Mouse (Mus musculus) CH12.LX (cell line): ENCODE measurements at regions not wholly inside any gene's neighbourhood (a gene's known extent, or its start where the extent isn't known, plus 50 kb on each side); places are given as distances from the start of the nearest gene placed in this dataset.

Experiments used
- DNase-seq: peaks from one replicate; pipeline ENCODE4 v3.0.0-alpha.2; 2013; ENCODE audit errors: extremely low read depth
- H3K27ac ChIP-seq: 2 replicates; pipeline ENCODE4 v1.5.1; 2012; ENCODE audit warnings: low read depth, mild to moderate bottlenecking, control low read depth, moderate library complexity; ENCODE audit not compliant: insufficient read depth
- H3K27me3 ChIP-seq: replicated peaks from 2 replicates; pipeline ENCODE3; 2012; ENCODE audit warnings: inconsistent platforms
- H3K36me3 ChIP-seq, 2 experiments: replicated peaks in 1 of 2; 2 replicates each; pipeline versions ENCODE3 to v1.6.1; 2012; ENCODE audit warnings: inconsistent platforms in 1 of 2, low read length in 1 of 2, mild to moderate bottlenecking in 1 of 2, mixed read lengths in 1 of 2, moderate library complexity in 1 of 2; ENCODE audit not compliant: control insufficient read depth in 1 of 2, insufficient read depth in 1 of 2
- H3K4me1 ChIP-seq, 2 experiments: 2 replicates each; pipeline ENCODE4 v1.6.1; 2012; ENCODE audit warnings: inconsistent platforms in 1 of 2, moderate library complexity in 1 of 2; ENCODE audit not compliant: insufficient read depth in 2 of 2, control insufficient read depth in 1 of 2
- H3K4me2 ChIP-seq: 2 replicates; pipeline ENCODE4 v1.6.1; 2012; ENCODE audit warnings: low read depth, mild to moderate bottlenecking, control low read depth; ENCODE audit not compliant: poor library complexity, insufficient read depth, severe bottlenecking
- H3K4me3 ChIP-seq, 3 experiments: fragments of 150-350 bp in 1 of 3; sonication (generic) in 1 of 3; replicated peaks in 1 of 3; 2 replicates each; pipeline versions ENCODE3 to v1.5.1; 2011 to 2012; ENCODE audit warnings: low read depth in 2 of 3, low read length in 2 of 3, mild to moderate bottlenecking in 2 of 3, moderate library complexity in 2 of 3, control low read depth in 1 of 3, improper control_type of control experiment in 1 of 3, inconsistent platforms in 1 of 3, mixed read lengths in 1 of 3; ENCODE audit not compliant: poor library complexity in 1 of 3
- H3K79me2 ChIP-seq: replicated peaks from 2 replicates; pipeline ENCODE4 v1.6.1; 2012; ENCODE audit warnings: mild to moderate bottlenecking, moderate library complexity; ENCODE audit not compliant: control insufficient read depth, poor library complexity, insufficient read depth, severe bottlenecking; ENCODE audit errors: extremely low read depth
- H3K9ac ChIP-seq: 2 replicates; pipeline ENCODE4 v1.6.1; 2012; ENCODE audit warnings: low read depth, mild to moderate bottlenecking, control low read depth, moderate library complexity; ENCODE audit not compliant: insufficient read depth
- H3K9me3 ChIP-seq: replicated peaks from 2 replicates; pipeline ENCODE3; 2012; ENCODE audit warnings: low read length, inconsistent platforms, mixed read lengths
- BHLHE40 ChIP-seq: IDR thresholded peaks from 2 replicates; pipeline ENCODE4 v1.6.1; 2011; ENCODE audit warnings: mild to moderate bottlenecking, low read depth, low read length, improper control_type of control experiment
- ELF1 ChIP-seq: IDR thresholded peaks from 2 replicates; pipeline ENCODE4 v1.6.1; 2014; ENCODE audit warnings: low read depth, mild to moderate bottlenecking, inconsistent platforms, low read length, improper control_type of control experiment
- HCFC1 ChIP-seq: IDR thresholded peaks from 2 replicates; pipeline ENCODE4 v1.6.1; 2012; ENCODE audit warnings: low read depth, mild to moderate bottlenecking, inconsistent platforms, low read length, improper control_type of control experiment
- JUND ChIP-seq: conservative IDR thresholded peaks from 2 replicates; pipeline ENCODE4 v1.6.1; 2011; ENCODE audit warnings: low read depth, low read length, improper control_type of control experiment
- KAT2A ChIP-seq: IDR thresholded peaks from 2 replicates; pipeline ENCODE4 v1.6.1; 2012; ENCODE audit warnings: low read length, improper control_type of control experiment, inconsistent platforms; ENCODE audit not compliant: insufficient replicate concordance
- MXI1 ChIP-seq: IDR thresholded peaks from 2 replicates; pipeline ENCODE4 v1.6.1; 2011; ENCODE audit warnings: mild to moderate bottlenecking, low read depth, low read length, improper control_type of control experiment
- NELFE ChIP-seq: IDR thresholded peaks from 2 replicates; pipeline ENCODE4 v1.6.1; 2011; ENCODE audit warnings: low read depth, low read length, improper control_type of control experiment
- PAX5 ChIP-seq: IDR thresholded peaks from 2 replicates; pipeline ENCODE4 v1.6.1; 2012; ENCODE audit warnings: low read length, inconsistent platforms, mixed read lengths
- POLR2AphosphoS2 ChIP-seq: IDR thresholded peaks from 2 replicates; pipeline ENCODE4 v1.6.1; 2011; ENCODE audit warnings: low read depth, low read length, improper control_type of control experiment
- RCOR1 ChIP-seq: conservative IDR thresholded peaks from 2 replicates; pipeline ENCODE4 v1.6.1; 2012; ENCODE audit warnings: low read depth, mild to moderate bottlenecking, inconsistent platforms, low read length, improper control_type of control experiment
- SIN3A ChIP-seq: IDR thresholded peaks from 2 replicates; pipeline ENCODE4 v1.6.1; 2012; ENCODE audit warnings: low read length, improper control_type of control experiment, inconsistent platforms
- TBP ChIP-seq: conservative IDR thresholded peaks from 2 replicates; pipeline ENCODE4 v1.6.1; 2011; ENCODE audit warnings: low read depth, low read length, improper control_type of control experiment
- ZC3H11A ChIP-seq: IDR thresholded peaks from 2 replicates; pipeline ENCODE4 v1.6.1; 2012; ENCODE audit warnings: low read depth, mild to moderate bottlenecking, inconsistent platforms, low read length, improper control_type of control experiment
- ZKSCAN1 ChIP-seq: IDR thresholded peaks from 2 replicates; pipeline ENCODE4 v1.6.1; 2012; ENCODE audit warnings: low read depth, inconsistent platforms, low read length, improper control_type of control experiment, borderline replicate concordance
- dilution Hi-C: fragments of 300-500 bp; cut with MboI; formaldehyde crosslinking; loops from 2 replicates; pipeline ENCODE4 v1.14.3; 2020; ENCODE audit warnings: low sequenced_read_pairs; ENCODE audit not compliant: extremely low pct_unique_long_range_greater_than_20kb, extremely low pct_ligation_motif_present
- in situ Hi-C: fragments of 300-500 bp; cut with MboI; formaldehyde crosslinking; loops from 3 replicates; pipeline ENCODE4 v1.14.3; 2019; ENCODE audit warnings: low sequenced_read_pairs, low pct_ligation_motif_present, low pct_unique_long_range_greater_than_20kb, mixed read lengths

DNA sequence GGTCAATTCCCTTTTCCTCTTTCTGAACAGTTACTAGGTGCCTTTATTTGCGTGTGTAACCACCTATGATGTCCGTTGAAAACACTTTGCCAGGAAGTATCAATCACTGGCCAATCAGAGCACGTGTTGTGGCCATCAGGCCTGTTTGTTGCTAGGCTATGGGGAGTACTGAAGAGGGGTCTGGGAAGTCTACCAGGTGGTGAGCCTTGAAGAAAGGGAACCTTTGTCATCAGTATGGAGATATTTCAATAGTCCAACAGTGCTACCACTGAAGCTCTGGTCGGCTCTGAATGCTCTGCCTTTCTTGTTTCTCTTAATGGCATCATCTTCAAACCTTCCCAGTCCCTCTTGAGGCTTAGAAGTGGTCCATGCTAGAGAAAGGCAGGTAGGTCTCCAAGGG is 124.6 kb upstream of the Bcor start:
- TF ChIP-seq RCOR1: no peak
- no peak for TF ChIP-seq SIN3A
- no peak for TF ChIP-seq BHLHE40
- no peak for TF ChIP-seq HCFC1
- TF ChIP-seq, all 38 proteins: peak for 0
- no peaks in the 10 kb centered on the region for H3K36me3 ChIP-seq
- no peak for DNase-seq
- H3K4me3 ChIP-seq: no peak overlapping the region
- no peaks in the 10 kb centered on the region for H3K4me1 ChIP-seq
- no peaks in the 10 kb centered on the region for H3K9me3 ChIP-seq
- H3K27me3 ChIP-seq: no peaks in the 10 kb centered on the region
- no peak overlapping the region for H3K27ac ChIP-seq
- H3K9ac ChIP-seq: no peak overlapping the region
- dilution Hi-C loops (no loop called here), in situ Hi-C loops (no loop called here)
- no peak overlapping the region for H3K4me2 ChIP-seq
- no peaks in the 10 kb centered on the region for H3K79me2 ChIP-seq

DNA sequence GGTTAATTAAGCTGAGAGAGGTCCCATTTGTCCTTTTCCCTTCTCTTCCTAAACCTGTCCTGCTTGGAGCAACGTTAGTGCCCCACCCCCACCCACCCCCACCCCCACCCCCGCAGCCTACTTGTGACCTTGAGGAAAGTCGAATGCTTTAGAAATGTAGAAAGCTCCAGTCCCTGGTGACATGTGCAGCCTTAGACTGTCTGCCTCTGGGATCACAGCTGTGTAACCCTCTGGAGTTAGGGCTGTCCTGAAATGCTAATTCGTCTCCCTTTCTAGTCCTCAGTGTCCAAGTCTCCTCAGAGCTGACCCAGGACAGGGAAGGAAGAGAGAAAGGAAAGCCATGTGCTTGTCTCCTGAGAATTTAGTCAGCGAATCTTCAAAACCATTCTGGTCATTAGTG is 125.0 kb upstream of the Bcor start:
- TF ChIP-seq ZC3H11A (no peak), ZKSCAN1 (no peak), TBP (no peak), RCOR1 (no peak), KAT2A (no peak), JUND (no peak), POLR2AphosphoS2 (no peak), PAX5 (no peak), MXI1 (no peak), NELFE (no peak), BHLHE40 (no peak), ELF1 (no peak)

More for the DNA sequence above, 125.0 kb upstream of the Bcor start:
- no peak overlapping the region for H3K27ac ChIP-seq
- H3K9ac ChIP-seq: no peak overlapping the region
- DNase-seq: no peak
- H3K79me2 ChIP-seq: no peaks in the 10 kb centered on the region
- no peaks in the 10 kb centered on the region for H3K4me1 ChIP-seq
- dilution Hi-C loops (no loop called here), in situ Hi-C loops (no loop called here)
- no peak overlapping the region for H3K4me3 ChIP-seq
- H3K4me2 ChIP-seq: no peak overlapping the region
- H3K27me3 ChIP-seq: no peaks in the 10 kb centered on the region
- H3K36me3 ChIP-seq: no peaks in the 10 kb centered on the region
- H3K9me3 ChIP-seq: no peaks in the 10 kb centered on the region
